Mouse (Mus musculus): Measurements from ENCODE around the gene Catsperz. TPM values are rescaled to one million over a fixed set of nuclear protein-coding genes. Genes with fewer than 3 reads are reported as not detected.

Gene Catsperz
- polyA plus RNA-seq, 1 experiment from 2014 or later = 0.65 TPM

GRCm38 (mm10) chr19:6934195-6934977 lies 9.2 kb upstream of the Catsperz start, which contains the start of gene Kcnk4:
Gene Kcnk4, minus strand, starts transcription at chr19:6934515.
- no peak for ATAC-seq
- Histone ChIP-seq H3K4me3 (ENCODE audit: low read depth, low read length) (peak within 1 kb of the TSS; percentile 42), H3K9ac (ENCODE audit: low read depth, low read length) (0 out of 2 replicates have a peak within 1 kb of the TSS, but pooled peaks have one; percentile 26), H3K27ac (ENCODE audit: low read depth, low read length) (no peak within 1 kb of the TSS), H3K27me3 (replicated peaks; ENCODE audit: control insufficient read depth, insufficient read depth, low read length) (peaks cover 49% of the 10 kb centered on the region), H3K9me3 (ENCODE audit: control insufficient read depth) (no peaks in the 10 kb centered on the region), H3K4me2 (replicated peaks; ENCODE audit: low read depth) (peak within 1 kb of the TSS; percentile 74), H3K36me3 (ENCODE audit: control insufficient read depth, insufficient read depth) (no peaks in the 10 kb centered on the region), H3K4me1 (replicated peaks; ENCODE audit: control insufficient read depth, insufficient read depth, low read length) (peaks cover 6% of the 10 kb centered on the region)
- 12% methylated on average over 23 of the region's 23 CpGs for WGBS
- no peak for TF ChIP-seq CTCF (IDR thresholded peaks at IDR 0.05; ENCODE audit: low read depth)

GRCm38 (mm10) chr19:6933436-6934194 lies 8.4 kb upstream of the Catsperz start:
- peaks cover 49% of the 10 kb centered on the region for H3K27me3 ChIP-seq (replicated peaks; ENCODE audit: control insufficient read depth, insufficient read depth, low read length)
- peak overlapping the region; percentile 42 for H3K4me3 ChIP-seq (ENCODE audit: low read depth, low read length)
- H3K4me1 ChIP-seq (replicated peaks; ENCODE audit: control insufficient read depth, insufficient read depth, low read length) = peaks cover 6% of the 10 kb centered on the region
- H3K36me3 ChIP-seq (ENCODE audit: control insufficient read depth, insufficient read depth) = no peaks in the 10 kb centered on the region
- H3K4me2 ChIP-seq (replicated peaks; ENCODE audit: low read depth) = peak overlapping the region; percentile 74
- 0 out of 2 replicates have a peak overlapping the region, but pooled peaks have one; percentile 26 for H3K9ac ChIP-seq (ENCODE audit: low read depth, low read length)
- peak; percentile 26; the same call in 1 of the 2 replicates for ATAC-seq
- 0 out of 2 replicates have a peak, but pooled peaks have one; percentile 4 for TF ChIP-seq CTCF (IDR thresholded peaks at IDR 0.05; ENCODE audit: low read depth)
- WGBS = 5% methylated on average over 58 of the region's 58 CpGs
- no peak overlapping the region for H3K27ac ChIP-seq (ENCODE audit: low read depth, low read length)
- no peaks in the 10 kb centered on the region for H3K9me3 ChIP-seq (ENCODE audit: control insufficient read depth)

GRCm38 (mm10) chr19:6933102-6933435 lies 7.9 kb upstream of the Catsperz start:
- no peak overlapping the region for H3K9ac ChIP-seq (ENCODE audit: low read depth, low read length)

GRCm38 (mm10) chr19:6932018-6932417 lies 6.8 kb upstream of the Catsperz start:
- Histone ChIP-seq H3K4me2 (replicated peaks; ENCODE audit: low read depth) (no peak overlapping the region), H3K4me3 (ENCODE audit: low read depth, low read length) (no peak overlapping the region), H3K9ac (ENCODE audit: low read depth, low read length) (no peak overlapping the region), H3K9me3 (ENCODE audit: control insufficient read depth) (no peaks in the 10 kb centered on the region), H3K36me3 (ENCODE audit: control insufficient read depth, insufficient read depth) (no peaks in the 10 kb centered on the region), H3K27ac (ENCODE audit: low read depth, low read length) (no peak overlapping the region), H3K27me3 (replicated peaks; ENCODE audit: control insufficient read depth, insufficient read depth, low read length) (peaks cover 63% of the 10 kb centered on the region), H3K4me1 (replicated peaks; ENCODE audit: control insufficient read depth, insufficient read depth, low read length) (peaks cover 6% of the 10 kb centered on the region)
- 39% methylated on average over 1 of the region's 1 CpGs for WGBS
- no peak for ATAC-seq
- no peak for TF ChIP-seq CTCF (IDR thresholded peaks at IDR 0.05; ENCODE audit: low read depth)

More at GRCm38 (mm10) chr19:6933102-6933435, 7.9 kb upstream of the Catsperz start:
- no peak overlapping the region for H3K27ac ChIP-seq (ENCODE audit: low read depth, low read length)
- H3K4me2 ChIP-seq (replicated peaks; ENCODE audit: low read depth) = peak overlapping the region; percentile 74; the same call in 1 of the 2 replicates
- H3K9me3 ChIP-seq (ENCODE audit: control insufficient read depth) = no peaks in the 10 kb centered on the region
- H3K36me3 ChIP-seq (ENCODE audit: control insufficient read depth, insufficient read depth) = no peaks in the 10 kb centered on the region
- TF ChIP-seq CTCF (IDR thresholded peaks at IDR 0.05; ENCODE audit: low read depth) = no peak
- peaks cover 6% of the 10 kb centered on the region for H3K4me1 ChIP-seq (replicated peaks; ENCODE audit: control insufficient read depth, insufficient read depth, low read length)
- 26% methylated on average over 4 of the region's 4 CpGs for WGBS
- peak overlapping the region; percentile 42; the same call in 1 of the 2 replicates for H3K4me3 ChIP-seq (ENCODE audit: low read depth, low read length)
- no peak for ATAC-seq
- H3K27me3 ChIP-seq (replicated peaks; ENCODE audit: control insufficient read depth, insufficient read depth, low read length) = peaks cover 53% of the 10 kb centered on the region

GRCm38 (mm10) chr19:6931002-6931401 lies 5.8 kb upstream of the Catsperz start:
- no CpG with 5 or more reads among the region's 2 CpGs for WGBS
- no peak for ATAC-seq

GRCm38 (mm10) chr19:6928080-6928479 lies 2.9 kb upstream of the Catsperz start:
- TF ChIP-seq CTCF (IDR thresholded peaks at IDR 0.05; ENCODE audit: low read depth) = no peak
- H3K27ac ChIP-seq (ENCODE audit: low read depth, low read length) = no peak overlapping the region
- H3K4me3 ChIP-seq (ENCODE audit: low read depth, low read length) = no peak overlapping the region; the same call in 1 of the 2 replicates
- WGBS = 24% methylated on average over 9 of the region's 9 CpGs
- no peaks in the 10 kb centered on the region for H3K36me3 ChIP-seq (ENCODE audit: control insufficient read depth, insufficient read depth)
- ATAC-seq = no peak
- no peaks in the 10 kb centered on the region for H3K9me3 ChIP-seq (ENCODE audit: control insufficient read depth)
- H3K4me2 ChIP-seq (replicated peaks; ENCODE audit: low read depth) = no peak overlapping the region
- H3K9ac ChIP-seq (ENCODE audit: low read depth, low read length) = no peak overlapping the region
- peaks cover 7% of the 10 kb centered on the region; the same call in 1 of the 2 replicates for H3K4me1 ChIP-seq (replicated peaks; ENCODE audit: control insufficient read depth, insufficient read depth, low read length)
- H3K27me3 ChIP-seq (replicated peaks; ENCODE audit: control insufficient read depth, insufficient read depth, low read length) = peaks cover 55% of the 10 kb centered on the region

More at GRCm38 (mm10) chr19:6931002-6931401, 5.8 kb upstream of the Catsperz start:
- peaks cover 71% of the 10 kb centered on the region for H3K27me3 ChIP-seq (replicated peaks; ENCODE audit: control insufficient read depth, insufficient read depth, low read length)
- H3K27ac ChIP-seq (ENCODE audit: low read depth, low read length) = no peak overlapping the region
- H3K9ac ChIP-seq (ENCODE audit: low read depth, low read length) = no peak overlapping the region
- peaks cover 6% of the 10 kb centered on the region for H3K4me1 ChIP-seq (replicated peaks; ENCODE audit: control insufficient read depth, insufficient read depth, low read length)
- H3K4me2 ChIP-seq (replicated peaks; ENCODE audit: low read depth) = no peak overlapping the region
- no peaks in the 10 kb centered on the region for H3K36me3 ChIP-seq (ENCODE audit: control insufficient read depth, insufficient read depth)
- TF ChIP-seq CTCF (IDR thresholded peaks at IDR 0.05; ENCODE audit: low read depth) = no peak
- no peaks in the 10 kb centered on the region for H3K9me3 ChIP-seq (ENCODE audit: control insufficient read depth)
- H3K4me3 ChIP-seq (ENCODE audit: low read depth, low read length) = no peak overlapping the region

Data from intestine, postnatal 0 days (tissue).